Mouse (Mus musculus): ENCODE measurements at regions not wholly inside any gene's neighbourhood (a gene's known extent, or its start where the extent isn't known, plus 50 kb on each side); places are given as distances from the start of the nearest gene placed in this dataset.

DNA sequence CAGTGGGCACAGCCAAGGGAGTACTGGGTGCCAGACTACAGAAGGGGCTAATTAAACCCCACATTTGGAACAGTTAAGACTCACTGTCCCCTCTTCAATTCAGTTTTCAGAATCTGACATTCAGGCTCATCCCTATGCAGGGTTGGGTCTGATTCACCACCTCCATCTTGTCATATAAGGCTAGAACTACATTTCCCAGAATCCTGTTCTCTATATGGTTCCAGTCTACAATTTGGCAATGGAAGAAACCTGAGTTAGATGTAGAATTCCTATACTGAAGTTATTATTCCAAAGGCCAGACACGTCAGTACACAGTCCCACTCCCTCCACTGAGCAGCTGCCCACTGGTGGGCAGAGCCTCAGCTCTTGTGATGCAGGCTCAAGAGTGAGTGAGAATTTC lies 99.4 kb upstream of the Klf14 start:
- no peak for TF ChIP-seq POLR2A (IDR thresholded peaks at IDR 0.05; ENCODE audit: control insufficient read depth, extremely low read depth, insufficient read depth, low read length, poor library complexity)
- no peak for TF ChIP-seq CTCF (IDR thresholded peaks at IDR 0.05; ENCODE audit: borderline replicate concordance, control insufficient read depth, extremely low read depth, insufficient read depth, low read length, poor library complexity)

All from thymus, adult 2 months (tissue).